Mouse (Mus musculus) erythroblast, embryonic 14.5 days (primary cell): ENCODE measurements around the gene Braf. TPM values are rescaled to one million over a fixed set of nuclear protein-coding genes. Genes with fewer than 3 reads are reported as not detected.
"Not testable (repeated sequence)": the region's sequence is repeated elsewhere in the genome, so short reads cannot be mapped to it uniquely, and the experiment has no call there.

ENCODE experiments used
- H3K27me3 ChIP-seq: 2 replicates; pipeline ENCODE4 v1.6.1; 2012; ENCODE audit warnings: inconsistent platforms; ENCODE audit not compliant: control insufficient read depth
- H3K36me3 ChIP-seq: 2 replicates; pipeline ENCODE4 v1.6.1; 2012; ENCODE audit warnings: mild to moderate bottlenecking, inconsistent platforms; ENCODE audit not compliant: control insufficient read depth
- H3K4me1 ChIP-seq: 2 replicates; pipeline ENCODE4 v1.6.1; 2012; ENCODE audit warnings: inconsistent platforms; ENCODE audit not compliant: control insufficient read depth
- H3K4me3 ChIP-seq: replicated peaks from 2 replicates; pipeline ENCODE3; 2012; ENCODE audit warnings: moderate library complexity, mild to moderate bottlenecking, inconsistent platforms
- H3K9me3 ChIP-seq: 2 replicates; pipeline ENCODE4 v1.6.1; 2012; ENCODE audit warnings: low read length, inconsistent platforms, mixed read lengths; ENCODE audit not compliant: control insufficient read depth
- GATA1 ChIP-seq: IDR thresholded peaks from 2 replicates; pipeline ENCODE4 v1.6.1; 2012; ENCODE audit warnings: low read length, inconsistent platforms, mixed read lengths
- TAL1 ChIP-seq: IDR thresholded peaks from 3 replicates; pipeline ENCODE4 v1.6.1; 2012; ENCODE audit warnings: low read length, inconsistent platforms, mixed read lengths
- polyA plus RNA-seq: library from polyadenylated mRNA; stranded (reverse); fragments of >175 nt; gene quantifications from 2 replicates; pipeline ENCODE4 v1.2.3, GENCODE M21; 2012

The Braf gene
- polyA plus RNA-seq: 0.10 and 0.13 TPM in 2 replicates

DNA sequence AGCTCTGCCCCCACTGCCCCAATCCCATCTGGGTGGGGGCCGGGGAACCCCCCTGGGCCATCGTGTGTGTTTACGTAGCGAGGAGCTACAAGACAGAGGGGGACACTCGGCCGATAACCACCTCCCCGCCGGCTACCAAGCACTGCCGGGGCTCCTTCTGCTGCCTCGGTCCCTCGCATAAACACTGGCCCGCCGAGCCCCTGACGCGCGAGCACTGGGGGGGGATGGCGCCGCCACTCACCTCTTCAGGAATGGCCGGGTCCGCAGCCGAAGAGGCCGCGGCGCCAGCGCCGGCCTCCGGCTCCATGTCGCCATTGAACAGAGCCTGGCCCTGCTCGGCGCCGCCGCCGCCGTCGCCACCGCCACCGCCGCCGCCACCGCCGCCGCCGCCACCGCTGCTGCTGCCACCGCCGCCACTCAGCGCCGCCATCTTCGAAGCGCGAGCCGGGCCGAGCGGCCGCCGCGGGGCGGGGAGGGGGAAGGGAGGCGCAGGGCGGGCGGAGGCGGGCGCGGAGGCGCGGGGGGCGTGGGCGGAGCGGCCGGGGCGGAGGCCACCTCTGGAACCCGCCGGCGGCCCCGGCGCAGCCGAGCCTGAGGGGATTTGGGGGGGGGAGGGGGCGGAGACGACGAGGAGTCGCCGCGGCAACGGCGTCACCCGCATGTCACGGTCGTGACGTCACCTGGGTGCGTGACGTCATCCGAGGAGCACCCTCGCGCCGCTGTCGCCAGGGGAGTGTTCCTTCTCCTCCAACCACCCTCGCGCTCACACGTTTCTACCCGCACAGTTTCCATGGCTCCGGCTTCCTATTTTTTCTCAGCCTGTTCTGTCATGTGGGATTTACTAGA is at the start of gene Braf:
Gene Braf (minus strand): TSS at position 598 of the 846 bp plus-strand sequence.
- H3K36me3 ChIP-seq: no peaks in the 10 kb centered on the region
- H3K27me3 ChIP-seq: no peaks in the 10 kb centered on the region
- H3K4me1 ChIP-seq: peaks cover 27% of the 10 kb centered on the region
- H3K9me3 ChIP-seq: no peaks in the 10 kb centered on the region
- H3K4me3 ChIP-seq: peak within 1 kb of the TSS; percentile 74
- TF ChIP-seq TAL1: no peak
- TF ChIP-seq GATA1: no peak

DNA sequence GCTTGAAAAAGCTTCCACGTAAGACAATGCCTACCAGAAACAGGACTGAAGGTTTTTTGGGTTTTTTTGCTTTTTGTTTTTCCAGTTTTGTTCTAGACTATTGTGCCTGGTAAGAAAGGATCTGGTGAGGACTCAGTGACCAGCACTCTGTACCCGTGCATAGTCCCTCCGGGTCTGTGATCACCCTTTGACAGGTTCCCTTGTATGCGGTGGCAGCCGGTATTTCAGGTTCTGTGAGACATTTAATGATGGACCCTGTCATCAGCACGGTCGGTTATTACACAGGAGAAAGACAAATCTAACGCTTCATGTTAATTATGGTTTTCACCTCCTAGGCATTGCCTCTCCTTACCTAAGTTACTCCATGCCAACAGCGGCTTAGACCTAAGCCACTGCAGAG is 49.8 kb upstream of the Braf start:
- Histone ChIP-seq H3K4me3 (no peak overlapping the region), H3K36me3 (no peaks in the 10 kb centered on the region), H3K27me3 (peaks cover 1% of the 10 kb centered on the region), H3K9me3 (no peaks in the 10 kb centered on the region), H3K4me1 (no peaks in the 10 kb centered on the region)
- TF ChIP-seq GATA1 (no peak), TAL1 (no peak)

DNA sequence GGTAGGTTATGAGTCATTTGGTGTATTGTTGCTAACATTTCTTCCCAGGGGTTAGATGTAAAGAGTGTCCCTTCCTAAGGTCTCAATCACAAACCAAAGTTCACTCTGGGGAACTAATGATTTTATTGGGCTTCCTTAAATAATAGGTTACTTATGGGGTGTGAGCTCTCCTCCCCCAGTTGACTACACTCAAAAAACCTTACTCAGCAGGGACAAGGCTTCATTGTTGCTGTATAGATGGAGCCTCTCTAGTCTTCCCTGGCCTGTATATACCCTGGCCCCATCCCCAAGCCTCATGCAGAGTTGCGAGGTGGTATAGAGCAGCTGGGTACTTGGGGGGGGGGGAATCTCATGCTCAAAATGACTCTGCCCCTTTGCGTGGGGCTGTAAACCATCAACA is 32.0 kb upstream of the Braf start:
- Histone ChIP-seq H3K4me1 (no peaks in the 10 kb centered on the region), H3K4me3 (no peak overlapping the region), H3K27me3 (no peaks in the 10 kb centered on the region), H3K36me3 (no peaks in the 10 kb centered on the region), H3K9me3 (no peaks in the 10 kb centered on the region)
- no peak for TF ChIP-seq GATA1
- TF ChIP-seq TAL1: no peak

DNA sequence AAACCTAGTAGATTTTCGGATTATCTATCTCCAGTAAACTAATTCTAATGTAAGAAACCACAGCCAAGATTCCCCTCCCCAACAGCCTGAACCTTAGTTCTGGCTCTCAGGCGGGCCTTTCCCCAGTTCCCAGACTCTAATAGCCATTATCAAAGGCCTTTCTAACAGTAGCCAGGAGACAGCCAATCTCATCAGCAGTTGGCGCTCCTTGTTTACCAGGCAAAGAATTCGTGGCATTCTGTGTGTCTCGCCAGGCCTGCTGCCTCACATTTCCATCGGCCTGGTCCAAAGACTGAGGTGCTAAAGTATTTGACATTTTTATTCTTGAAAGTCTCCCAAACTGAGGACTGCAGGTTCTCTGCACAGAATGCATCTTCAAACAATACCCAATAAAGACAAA is 24.6 kb upstream of the Braf start:
- Histone ChIP-seq H3K27me3 (no peaks in the 10 kb centered on the region), H3K4me1 (no peaks in the 10 kb centered on the region), H3K4me3 (no peak overlapping the region), H3K9me3 (no peaks in the 10 kb centered on the region), H3K36me3 (no peaks in the 10 kb centered on the region)
- TF ChIP-seq TAL1 (no peak), GATA1 (no peak)

DNA sequence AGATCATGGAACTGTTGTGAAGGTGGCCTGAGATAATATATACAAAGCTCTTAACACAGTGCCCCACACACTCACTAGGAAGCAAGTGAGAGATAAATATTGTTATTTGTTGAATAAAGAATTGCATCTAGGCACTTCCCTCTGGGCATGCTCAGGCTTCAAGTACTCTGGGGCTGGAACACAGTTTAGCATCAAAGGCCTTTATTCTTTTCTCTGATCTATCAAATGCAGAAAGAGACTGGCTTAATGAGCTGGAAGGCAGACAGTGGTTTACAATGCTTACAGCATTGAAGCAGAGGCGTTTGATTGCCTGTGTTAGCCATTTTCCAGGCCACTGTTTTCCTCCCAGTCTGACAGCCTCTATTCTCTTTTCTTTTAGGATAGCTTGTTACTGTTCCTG is 21.8 kb upstream of the Braf start:
- TF ChIP-seq TAL1: no peak

DNA sequence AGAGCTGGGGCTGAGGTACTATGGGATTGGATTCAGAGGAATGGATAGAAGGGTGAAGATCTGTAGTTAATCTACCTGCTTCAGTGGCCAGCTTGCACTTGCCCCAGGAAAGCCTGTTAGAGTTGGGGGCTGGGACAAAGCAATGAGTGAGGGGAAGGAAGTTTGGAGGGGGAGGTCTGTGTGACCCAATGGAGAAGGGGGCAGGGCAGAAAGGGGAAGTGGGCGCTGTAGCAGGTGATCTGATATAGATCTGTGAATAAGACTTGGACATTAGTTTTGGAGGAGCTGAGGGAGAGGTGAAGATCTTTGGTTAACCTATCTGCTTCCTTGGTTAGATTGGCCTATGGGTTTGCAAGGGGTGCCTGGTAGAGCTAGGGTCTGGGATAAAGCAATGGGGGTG is 20.2 kb upstream of the Braf start:
- H3K4me3 ChIP-seq: no peak overlapping the region
- TF ChIP-seq GATA1: no peak
- no peak for TF ChIP-seq TAL1
- H3K9me3 ChIP-seq: no peaks in the 10 kb centered on the region
- no peaks in the 10 kb centered on the region for H3K27me3 ChIP-seq
- no peaks in the 10 kb centered on the region for H3K4me1 ChIP-seq
- H3K36me3 ChIP-seq: no peaks in the 10 kb centered on the region

More for the DNA sequence above, 21.8 kb upstream of the Braf start:
- Histone ChIP-seq H3K9me3 (no peaks in the 10 kb centered on the region), H3K4me1 (no peaks in the 10 kb centered on the region), H3K36me3 (no peaks in the 10 kb centered on the region), H3K27me3 (no peaks in the 10 kb centered on the region), H3K4me3 (no peak overlapping the region)

DNA sequence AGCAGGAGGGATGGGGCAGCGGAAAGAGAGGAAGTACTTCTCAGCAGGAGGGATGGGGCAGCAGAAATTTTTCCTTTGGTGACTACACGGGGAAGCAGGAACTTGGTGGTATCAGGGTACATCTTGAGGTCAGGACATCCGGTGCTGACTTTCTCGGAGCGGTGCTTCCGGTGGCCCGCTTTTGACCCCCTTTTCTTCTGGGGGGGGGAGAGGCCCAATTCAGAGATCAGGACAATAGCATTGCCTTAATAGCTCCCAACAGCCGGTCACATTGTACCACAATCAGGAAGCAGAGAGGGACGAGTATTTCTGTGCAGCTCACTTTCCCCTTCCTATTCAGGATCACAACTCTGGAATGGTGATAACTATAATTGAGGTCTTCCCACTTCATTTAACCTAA is 14.4 kb upstream of the Braf start:
- H3K36me3 ChIP-seq, H3K27me3 ChIP-seq, H3K4me1 ChIP-seq, H3K4me3 ChIP-seq, H3K9me3 ChIP-seq: not testable (repeated sequence)

DNA sequence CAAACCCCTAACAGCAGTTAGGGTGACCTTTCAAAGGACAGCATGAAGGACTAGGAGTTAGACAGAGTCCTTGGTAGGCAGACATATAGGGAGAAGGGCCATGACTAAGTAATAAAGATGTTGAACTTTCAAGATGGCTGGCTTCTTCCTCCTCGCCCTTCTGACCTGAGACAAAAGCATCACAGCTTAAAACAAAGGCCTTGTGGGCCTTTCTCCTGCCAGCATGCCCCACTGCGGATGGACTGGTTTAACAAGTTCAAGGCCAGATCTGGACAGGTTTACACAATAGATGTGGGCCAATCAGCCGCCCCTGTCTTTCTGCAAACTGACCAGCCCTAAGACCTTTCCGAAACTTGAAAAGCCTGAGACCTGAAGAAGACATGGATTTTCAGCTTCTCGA is 2.8 kb upstream of the Braf start:
- Histone ChIP-seq H3K9me3 (no peaks in the 10 kb centered on the region), H3K36me3 (no peaks in the 10 kb centered on the region), H3K4me3 (no peak overlapping the region), H3K4me1 (peaks cover 20% of the 10 kb centered on the region), H3K27me3 (no peaks in the 10 kb centered on the region)
- TF ChIP-seq TAL1 (no peak), GATA1 (no peak)

DNA sequence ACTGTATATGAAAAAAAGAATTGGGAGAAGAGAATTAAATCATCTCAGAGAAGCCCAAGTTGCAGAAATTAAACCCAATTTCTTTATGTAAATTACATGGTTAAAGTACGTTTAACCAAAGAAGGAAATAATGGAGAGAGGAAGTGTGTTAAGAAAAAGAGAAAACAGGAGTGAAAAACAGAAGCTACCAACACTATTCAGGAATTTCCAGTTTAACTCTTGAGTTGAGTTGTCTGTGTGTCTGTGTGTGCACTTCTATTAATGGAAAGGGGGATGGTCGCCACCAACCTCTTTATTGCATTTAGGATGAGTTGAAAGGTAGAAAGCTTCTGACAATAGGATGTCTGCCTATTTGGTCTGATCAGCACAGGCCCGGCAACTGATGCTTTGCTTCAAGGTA is 886 bp upstream of the Braf start:
- Histone ChIP-seq H3K9me3 (no peaks in the 10 kb centered on the region), H3K4me1 (peaks cover 27% of the 10 kb centered on the region), H3K36me3 (no peaks in the 10 kb centered on the region), H3K27me3 (no peaks in the 10 kb centered on the region), H3K4me3 (no peak overlapping the region)
- TF ChIP-seq TAL1: no peak
- TF ChIP-seq GATA1: no peak

DNA sequence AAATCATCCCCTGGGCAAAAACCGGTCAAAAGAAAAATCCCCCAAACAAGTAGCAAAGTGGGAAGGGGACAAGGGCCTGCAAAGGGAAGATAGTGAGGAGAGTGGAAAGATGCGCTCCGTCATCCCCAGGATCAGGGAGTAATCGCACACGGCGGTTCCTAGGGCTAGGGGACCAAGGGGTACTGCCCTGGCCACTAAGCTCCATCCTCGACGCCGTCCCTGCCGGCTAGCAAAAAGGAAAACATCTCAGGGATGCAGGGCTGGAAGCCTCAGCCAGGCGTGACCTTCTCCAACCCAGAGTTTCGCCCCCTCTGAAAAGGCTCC is 759 bp downstream of the Braf start:
- TF ChIP-seq TAL1 (peak; percentile 32; the same call in 1 of the 3 replicates), GATA1 (no peak)
- H3K4me3 ChIP-seq: peak overlapping the region; percentile 74
- H3K9me3 ChIP-seq: no peaks in the 10 kb centered on the region

More for the DNA sequence above, 759 bp downstream of the Braf start:
- H3K27me3 ChIP-seq: no peaks in the 10 kb centered on the region
- peaks cover 27% of the 10 kb centered on the region for H3K4me1 ChIP-seq
- H3K36me3 ChIP-seq: no peaks in the 10 kb centered on the region
